Mouse (Mus musculus): ENCODE results near the gene Creb5.

DNA sequence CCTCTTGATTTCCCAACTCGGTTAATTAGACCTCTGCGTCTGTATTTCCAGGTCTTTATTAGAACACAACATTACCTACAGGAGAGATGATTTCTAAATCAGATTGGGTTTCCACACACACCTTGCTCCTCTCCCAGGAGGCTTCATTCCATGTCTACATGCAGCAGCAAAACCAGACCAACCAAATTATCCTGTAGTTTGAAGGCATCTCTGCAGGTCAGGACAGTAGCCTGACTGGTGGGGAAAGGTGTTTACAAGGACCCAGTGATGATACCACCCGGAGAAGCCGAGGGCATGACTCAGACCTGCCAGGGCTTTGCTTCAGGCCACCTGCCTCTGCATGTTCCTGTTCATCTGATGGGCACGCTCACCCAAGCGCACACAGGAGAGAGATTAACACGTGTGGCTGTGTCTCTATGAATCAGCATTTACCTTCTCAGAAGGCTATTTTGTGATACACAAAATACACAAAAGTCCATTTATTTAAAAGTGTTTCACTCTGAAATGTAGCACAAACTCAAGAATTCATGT lies 355.8 kb downstream of the Creb5 start:
- TF ChIP-seq EP300 (IDR thresholded peaks at IDR 0.05; ENCODE audit: low read depth) (no peak), CTCF (IDR thresholded peaks at IDR 0.05; ENCODE audit: low read depth) (no peak)
